Mouse (Mus musculus): ENCODE measurements around the gene Cass4. TPM values are rescaled to one million over a fixed set of nuclear protein-coding genes. Genes with fewer than 3 reads are reported as not detected.

Gene Cass4
- polyA plus RNA-seq, 1 experiment, result 0.30 TPM

GRCm38 (mm10) chr2:172437371-172437952 lies 43.9 kb downstream of the Cass4 start:
- Histone ChIP-seq H3K36me3 (ENCODE audit: control insufficient read depth, insufficient read depth, low read length) (no peaks in the 10 kb centered on the region), H3K27ac (ENCODE audit: insufficient read depth, low read depth, low read length) (no peak overlapping the region), H3K4me1 (ENCODE audit: control insufficient read depth, insufficient read depth, low read length) (peaks cover 9% of the 10 kb centered on the region; the same call in 1 of the 2 replicates), H3K27me3 (replicated peaks; ENCODE audit: control insufficient read depth, insufficient read depth, low read length) (no peaks in the 10 kb centered on the region), H3K4me3 (ENCODE audit: insufficient read depth, low read depth, low read length) (no peak overlapping the region)
- DNase-seq, result peak; percentile 9
- WGBS, result 58% methylated on average over 16 of the region's 16 CpGs
- TF ChIP-seq CTCF (conservative IDR thresholded peaks at IDR 0.05; ENCODE audit: insufficient read depth, insufficient read length, low read depth, low read length) (no peak), POLR2A (IDR thresholded peaks at IDR 0.05; ENCODE audit: low read depth, low read length) (no peak)

- H3K4me1 ChIP-seq (ENCODE audit: control insufficient read depth, insufficient read depth, low read length), result peaks cover 9% of the 10 kb centered on the region; the same call in 1 of the 2 replicates
- TF ChIP-seq POLR2A (IDR thresholded peaks at IDR 0.05; ENCODE audit: low read depth, low read length) (no peak), CTCF (conservative IDR thresholded peaks at IDR 0.05; ENCODE audit: insufficient read depth, insufficient read length, low read depth, low read length) (no peak)
- H3K27ac ChIP-seq (ENCODE audit: insufficient read depth, low read depth, low read length), result peak within 1 kb of the TSS; percentile 11
- peak; percentile 100 for DNase-seq
- H3K36me3 ChIP-seq (ENCODE audit: control insufficient read depth, insufficient read depth, low read length), result no peaks in the 10 kb centered on the region
- H3K4me3 ChIP-seq (ENCODE audit: insufficient read depth, low read depth, low read length), result peak within 1 kb of the TSS; percentile 94
- 2% methylated on average over 35 of the region's 35 CpGs for WGBS
- H3K27me3 ChIP-seq (replicated peaks; ENCODE audit: control insufficient read depth, insufficient read depth, low read length), result no peaks in the 10 kb centered on the region
These were observed 46.4 kb downstream of the Cass4 start, which contains the start of gene Rtf2 for GRCm38 (mm10) chr2:172439843-172440639. TSS of gene Rtf2 (plus strand) at chr2:172440556.

GRCm38 (mm10) chr2:172440640-172441005 lies 47.0 kb downstream of the Cass4 start:
- peak overlapping the region; percentile 94 for H3K4me3 ChIP-seq (ENCODE audit: insufficient read depth, low read depth, low read length)
- WGBS, result under 1% methylated on average over 21 of the region's 21 CpGs
- TF ChIP-seq POLR2A (IDR thresholded peaks at IDR 0.05; ENCODE audit: low read depth, low read length), result no peak
- no peak for TF ChIP-seq CTCF (conservative IDR thresholded peaks at IDR 0.05; ENCODE audit: insufficient read depth, insufficient read length, low read depth, low read length)

GRCm38 (mm10) chr2:172441176-172441575 lies 47.6 kb downstream of the Cass4 start:
- peak; percentile 46 for DNase-seq
- no peaks in the 10 kb centered on the region for H3K27me3 ChIP-seq (replicated peaks; ENCODE audit: control insufficient read depth, insufficient read depth, low read length)
- H3K4me1 ChIP-seq (ENCODE audit: control insufficient read depth, insufficient read depth, low read length), result peaks cover 9% of the 10 kb centered on the region; the same call in 1 of the 2 replicates
- WGBS, result 24% methylated on average over 6 of the region's 6 CpGs
- no peak overlapping the region for H3K27ac ChIP-seq (ENCODE audit: insufficient read depth, low read depth, low read length)
- peak overlapping the region; percentile 94 for H3K4me3 ChIP-seq (ENCODE audit: insufficient read depth, low read depth, low read length)
- H3K36me3 ChIP-seq (ENCODE audit: control insufficient read depth, insufficient read depth, low read length), result no peaks in the 10 kb centered on the region
- TF ChIP-seq CTCF (conservative IDR thresholded peaks at IDR 0.05; ENCODE audit: insufficient read depth, insufficient read length, low read depth, low read length) (no peak), POLR2A (IDR thresholded peaks at IDR 0.05; ENCODE audit: low read depth, low read length) (no peak)

More at GRCm38 (mm10) chr2:172440640-172441005, 47.0 kb downstream of the Cass4 start:
- no peaks in the 10 kb centered on the region for H3K36me3 ChIP-seq (ENCODE audit: control insufficient read depth, insufficient read depth, low read length)
- no peak for DNase-seq
- peak overlapping the region; percentile 11 for H3K27ac ChIP-seq (ENCODE audit: insufficient read depth, low read depth, low read length)
- peaks cover 9% of the 10 kb centered on the region; the same call in 1 of the 2 replicates for H3K4me1 ChIP-seq (ENCODE audit: control insufficient read depth, insufficient read depth, low read length)
- no peaks in the 10 kb centered on the region for H3K27me3 ChIP-seq (replicated peaks; ENCODE audit: control insufficient read depth, insufficient read depth, low read length)

GRCm38 (mm10) chr2:172445617-172446016 lies 52.0 kb downstream of the Cass4 start:
- H3K4me3 ChIP-seq (ENCODE audit: insufficient read depth, low read depth, low read length), result no peak overlapping the region
- H3K27ac ChIP-seq (ENCODE audit: insufficient read depth, low read depth, low read length), result no peak overlapping the region
- H3K4me1 ChIP-seq (ENCODE audit: control insufficient read depth, insufficient read depth, low read length), result peaks cover 6% of the 10 kb centered on the region; the same call in 1 of the 2 replicates
- WGBS, result 88% methylated on average over 4 of the region's 4 CpGs
- no peaks in the 10 kb centered on the region for H3K36me3 ChIP-seq (ENCODE audit: control insufficient read depth, insufficient read depth, low read length)
- no peak for TF ChIP-seq CTCF (conservative IDR thresholded peaks at IDR 0.05; ENCODE audit: insufficient read depth, insufficient read length, low read depth, low read length)
- TF ChIP-seq POLR2A (IDR thresholded peaks at IDR 0.05; ENCODE audit: low read depth, low read length), result no peak
- no peaks in the 10 kb centered on the region for H3K27me3 ChIP-seq (replicated peaks; ENCODE audit: control insufficient read depth, insufficient read depth, low read length)
- DNase-seq, result no peak

- TF ChIP-seq POLR2A (IDR thresholded peaks at IDR 0.05; ENCODE audit: low read depth, low read length) (no peak), CTCF (conservative IDR thresholded peaks at IDR 0.05; ENCODE audit: insufficient read depth, insufficient read length, low read depth, low read length) (peak; percentile 60)
- 90% methylated on average over 6 of the region's 6 CpGs for WGBS
- H3K4me3 ChIP-seq (ENCODE audit: insufficient read depth, low read depth, low read length), result no peak overlapping the region
- no peak overlapping the region for H3K27ac ChIP-seq (ENCODE audit: insufficient read depth, low read depth, low read length)
- DNase-seq, result peak; percentile 21
- no peaks in the 10 kb centered on the region for H3K27me3 ChIP-seq (replicated peaks; ENCODE audit: control insufficient read depth, insufficient read depth, low read length)
- H3K4me1 ChIP-seq (ENCODE audit: control insufficient read depth, insufficient read depth, low read length), result no peaks in the 10 kb centered on the region
- no peaks in the 10 kb centered on the region for H3K36me3 ChIP-seq (ENCODE audit: control insufficient read depth, insufficient read depth, low read length)
These were observed 53.7 kb downstream of the Cass4 start for GRCm38 (mm10) chr2:172447317-172447716.

GRCm38 (mm10) chr2:172448329-172448728 lies 54.7 kb downstream of the Cass4 start:
- TF ChIP-seq POLR2A (IDR thresholded peaks at IDR 0.05; ENCODE audit: low read depth, low read length) (no peak), CTCF (conservative IDR thresholded peaks at IDR 0.05; ENCODE audit: insufficient read depth, insufficient read length, low read depth, low read length) (no peak)
- H3K4me3 ChIP-seq (ENCODE audit: insufficient read depth, low read depth, low read length), result no peak overlapping the region
- no peaks in the 10 kb centered on the region for H3K36me3 ChIP-seq (ENCODE audit: control insufficient read depth, insufficient read depth, low read length)
- no peaks in the 10 kb centered on the region for H3K27me3 ChIP-seq (replicated peaks; ENCODE audit: control insufficient read depth, insufficient read depth, low read length)
- DNase-seq, result no peak
- 87% methylated on average over 4 of the region's 4 CpGs for WGBS
- H3K4me1 ChIP-seq (ENCODE audit: control insufficient read depth, insufficient read depth, low read length), result no peaks in the 10 kb centered on the region
- no peak overlapping the region for H3K27ac ChIP-seq (ENCODE audit: insufficient read depth, low read depth, low read length)

Measured in kidney, adult 2 months (tissue).